Mouse (Mus musculus): ENCODE data around the gene Ulk3. TPM values are rescaled to one million over a fixed set of nuclear protein-coding genes. Genes with fewer than 3 reads are reported as not detected.
A peak's percentile ranks its signal among the peaks of the same experiment; 100 is the strongest.

Gene Ulk3
- polyA plus RNA-seq, 1 experiment, result 10.1 TPM

GRCm38 (mm10) chr9:57558625-57559024, 30.6 kb upstream of the Ulk3 start:
- no peak overlapping the region for H3K27ac ChIP-seq (ENCODE audit: insufficient read depth, low read length)
- H3K36me3 ChIP-seq (ENCODE audit: control insufficient read depth, insufficient read depth, low read length, poor library complexity, severe bottlenecking), result no peaks in the 10 kb centered on the region
- H3K9ac ChIP-seq (ENCODE audit: low read depth, poor library complexity, severe bottlenecking), result no peak overlapping the region
- H3K9me3 ChIP-seq (replicated peaks; ENCODE audit: control insufficient read depth, insufficient read depth, low read length, poor library complexity, severe bottlenecking), result no peaks in the 10 kb centered on the region
- no peak overlapping the region for H3K4me3 ChIP-seq (ENCODE audit: low read depth, low read length)
- H3K27me3 ChIP-seq (ENCODE audit: control insufficient read depth, insufficient read depth, low read length, poor library complexity, severe bottlenecking), result no peaks in the 10 kb centered on the region
- H3K4me1 ChIP-seq (ENCODE audit: control insufficient read depth, insufficient read depth, low read length), result peaks cover under 1% of the 10 kb centered on the region
- TF ChIP-seq POLR2A (IDR thresholded peaks at IDR 0.05; ENCODE audit: insufficient read depth, low read length), result no peak
- no peak for TF ChIP-seq CTCF (IDR thresholded peaks at IDR 0.05; ENCODE audit: low read depth, low read length)

GRCm38 (mm10) chr9:57559568-57559967, 29.7 kb upstream of the Ulk3 start:
- Histone ChIP-seq H3K9ac (ENCODE audit: low read depth, poor library complexity, severe bottlenecking) (no peak overlapping the region), H3K27me3 (ENCODE audit: control insufficient read depth, insufficient read depth, low read length, poor library complexity, severe bottlenecking) (no peaks in the 10 kb centered on the region), H3K36me3 (ENCODE audit: control insufficient read depth, insufficient read depth, low read length, poor library complexity, severe bottlenecking) (no peaks in the 10 kb centered on the region), H3K4me1 (ENCODE audit: control insufficient read depth, insufficient read depth, low read length) (no peaks in the 10 kb centered on the region), H3K27ac (ENCODE audit: insufficient read depth, low read length) (no peak overlapping the region), H3K9me3 (replicated peaks; ENCODE audit: control insufficient read depth, insufficient read depth, low read length, poor library complexity, severe bottlenecking) (no peaks in the 10 kb centered on the region), H3K4me3 (ENCODE audit: low read depth, low read length) (no peak overlapping the region)
- TF ChIP-seq CTCF (IDR thresholded peaks at IDR 0.05; ENCODE audit: low read depth, low read length) (no peak), EP300 (IDR thresholded peaks at IDR 0.05; ENCODE audit: insufficient read depth, low read depth, low read length) (no peak), POLR2A (IDR thresholded peaks at IDR 0.05; ENCODE audit: insufficient read depth, low read length) (no peak)

GRCm38 (mm10) chr9:57560263-57560662, 29.0 kb upstream of the Ulk3 start:
- no peak overlapping the region for H3K9ac ChIP-seq (ENCODE audit: low read depth, poor library complexity, severe bottlenecking)
- no peaks in the 10 kb centered on the region for H3K4me1 ChIP-seq (ENCODE audit: control insufficient read depth, insufficient read depth, low read length)
- H3K9me3 ChIP-seq (replicated peaks; ENCODE audit: control insufficient read depth, insufficient read depth, low read length, poor library complexity, severe bottlenecking), result no peaks in the 10 kb centered on the region
- H3K36me3 ChIP-seq (ENCODE audit: control insufficient read depth, insufficient read depth, low read length, poor library complexity, severe bottlenecking), result no peaks in the 10 kb centered on the region
- H3K27me3 ChIP-seq (ENCODE audit: control insufficient read depth, insufficient read depth, low read length, poor library complexity, severe bottlenecking), result no peaks in the 10 kb centered on the region
- TF ChIP-seq EP300 (IDR thresholded peaks at IDR 0.05; ENCODE audit: insufficient read depth, low read depth, low read length), result no peak
- TF ChIP-seq CTCF (IDR thresholded peaks at IDR 0.05; ENCODE audit: low read depth, low read length), result no peak
- no peak for TF ChIP-seq POLR2A (IDR thresholded peaks at IDR 0.05; ENCODE audit: insufficient read depth, low read length)
- H3K4me3 ChIP-seq (ENCODE audit: low read depth, low read length), result peak overlapping the region; percentile 86
- H3K27ac ChIP-seq (ENCODE audit: insufficient read depth, low read length), result no peak overlapping the region

- no peaks in the 10 kb centered on the region for H3K4me1 ChIP-seq (ENCODE audit: control insufficient read depth, insufficient read depth, low read length)
- 0 out of 2 replicates have a peak, but pooled peaks have one; percentile 43 for TF ChIP-seq EP300 (IDR thresholded peaks at IDR 0.05; ENCODE audit: insufficient read depth, low read depth, low read length)
- peak; percentile 64 for TF ChIP-seq POLR2A (IDR thresholded peaks at IDR 0.05; ENCODE audit: insufficient read depth, low read length)
- TF ChIP-seq CTCF (IDR thresholded peaks at IDR 0.05; ENCODE audit: low read depth, low read length), result no peak
- H3K4me3 ChIP-seq (ENCODE audit: low read depth, low read length), result peak within 1 kb of the TSS; percentile 86
These were observed 28.2 kb upstream of the Ulk3 start, which contains the start of gene Scamp2 for GRCm38 (mm10) chr9:57560861-57561710. Scamp2 (plus strand) TSS chr9:57560943.

GRCm38 (mm10) chr9:57561711-57562099, 27.5 kb upstream of the Ulk3 start:
- peak overlapping the region; percentile 46 for H3K9ac ChIP-seq (ENCODE audit: low read depth, poor library complexity, severe bottlenecking)
- no peaks in the 10 kb centered on the region for H3K9me3 ChIP-seq (replicated peaks; ENCODE audit: control insufficient read depth, insufficient read depth, low read length, poor library complexity, severe bottlenecking)
- peak overlapping the region; percentile 38 for H3K4me3 ChIP-seq (ENCODE audit: low read depth, low read length)

More at GRCm38 (mm10) chr9:57560861-57561710, 28.2 kb upstream of the Ulk3 start, which contains the start of gene Scamp2:
- H3K27me3 ChIP-seq (ENCODE audit: control insufficient read depth, insufficient read depth, low read length, poor library complexity, severe bottlenecking), result no peaks in the 10 kb centered on the region
- no peak within 1 kb of the TSS for H3K27ac ChIP-seq (ENCODE audit: insufficient read depth, low read length)
- no peaks in the 10 kb centered on the region for H3K9me3 ChIP-seq (replicated peaks; ENCODE audit: control insufficient read depth, insufficient read depth, low read length, poor library complexity, severe bottlenecking)
- H3K36me3 ChIP-seq (ENCODE audit: control insufficient read depth, insufficient read depth, low read length, poor library complexity, severe bottlenecking), result no peaks in the 10 kb centered on the region
- peak within 1 kb of the TSS; percentile 46 for H3K9ac ChIP-seq (ENCODE audit: low read depth, poor library complexity, severe bottlenecking)

GRCm38 (mm10) chr9:57562896-57563372, 26.3 kb upstream of the Ulk3 start:
- H3K4me3 ChIP-seq (ENCODE audit: low read depth, low read length), result no peak overlapping the region
- no peak for TF ChIP-seq POLR2A (IDR thresholded peaks at IDR 0.05; ENCODE audit: insufficient read depth, low read length)
- no peak overlapping the region for H3K27ac ChIP-seq (ENCODE audit: insufficient read depth, low read length)
- no peaks in the 10 kb centered on the region for H3K36me3 ChIP-seq (ENCODE audit: control insufficient read depth, insufficient read depth, low read length, poor library complexity, severe bottlenecking)
- H3K9me3 ChIP-seq (replicated peaks; ENCODE audit: control insufficient read depth, insufficient read depth, low read length, poor library complexity, severe bottlenecking), result no peaks in the 10 kb centered on the region
- H3K9ac ChIP-seq (ENCODE audit: low read depth, poor library complexity, severe bottlenecking), result no peak overlapping the region
- H3K27me3 ChIP-seq (ENCODE audit: control insufficient read depth, insufficient read depth, low read length, poor library complexity, severe bottlenecking), result no peaks in the 10 kb centered on the region
- H3K4me1 ChIP-seq (ENCODE audit: control insufficient read depth, insufficient read depth, low read length), result no peaks in the 10 kb centered on the region

More at GRCm38 (mm10) chr9:57561711-57562099, 27.5 kb upstream of the Ulk3 start:
- H3K27me3 ChIP-seq (ENCODE audit: control insufficient read depth, insufficient read depth, low read length, poor library complexity, severe bottlenecking), result no peaks in the 10 kb centered on the region
- H3K4me1 ChIP-seq (ENCODE audit: control insufficient read depth, insufficient read depth, low read length), result no peaks in the 10 kb centered on the region
- no peak overlapping the region for H3K27ac ChIP-seq (ENCODE audit: insufficient read depth, low read length)
- H3K36me3 ChIP-seq (ENCODE audit: control insufficient read depth, insufficient read depth, low read length, poor library complexity, severe bottlenecking), result no peaks in the 10 kb centered on the region
- TF ChIP-seq CTCF (IDR thresholded peaks at IDR 0.05; ENCODE audit: low read depth, low read length), result no peak
